Mouse (Mus musculus) lung, postnatal 0 days (tissue): Measurements from ENCODE around the gene Folr1.

Experiments used
- CTCF ChIP-seq: IDR thresholded peaks from 2 replicates; pipeline ENCODE4 v1.5.1; 2016; ENCODE audit warnings: antibody characterized with exemption, mild to moderate bottlenecking
- EP300 ChIP-seq: IDR thresholded peaks from 2 replicates; pipeline ENCODE4 v1.6.1; 2016; ENCODE audit warnings: antibody characterized with exemption, mild to moderate bottlenecking, control low read depth

- TF ChIP-seq EP300 = no peak
- no peak for TF ChIP-seq CTCF
Measured at GRCm38 (mm10) chr7:101888460-101888859, 17.9 kb upstream of the Folr1 start.
